Mouse (Mus musculus) CD4-positive, CD25-positive, alpha-beta regulatory T cell, adult 4 months (primary cell): Measurements from ENCODE around the gene Dnmt3b. TPM values are rescaled to one million over a fixed set of nuclear protein-coding genes. Genes with fewer than 3 reads are reported as not detected.
"Not testable (repeated sequence)": the region's sequence is repeated elsewhere in the genome, so short reads cannot be mapped to it uniquely, and the experiment has no call there.

Experiments used
- ATAC-seq: one replicate; pipeline ENCODE4 v1.8.0; 2017
- polyA plus RNA-seq, 2 experiments: library from polyadenylated mRNA; unstranded; fragments of 100-300 nt; shearing (Covaris generic); gene quantifications; one replicate each; pipeline ENCODE4 v1.2.1; 2017

Gene Dnmt3b
- polyA plus RNA-seq, 2 experiments from 2014 or later = 3.6 to 5.7 TPM

- ATAC-seq = no peak
Measured at GRCm38 (mm10) chr2:153713227-153713626, 64.0 kb downstream of the Dnmt3b start.

- ATAC-seq = not testable (repeated sequence)
Measured at GRCm38 (mm10) chr2:153717861-153718260, 68.6 kb downstream of the Dnmt3b start.

GRCm38 (mm10) chr2:153723098-153723497 lies 73.8 kb downstream of the Dnmt3b start:
- ATAC-seq = no peak

GRCm38 (mm10) chr2:153724424-153724823 lies 75.2 kb downstream of the Dnmt3b start:
- no peak for ATAC-seq

GRCm38 (mm10) chr2:153724871-153725270 lies 75.6 kb downstream of the Dnmt3b start:
- ATAC-seq = no peak

- no peak for ATAC-seq
Measured at GRCm38 (mm10) chr2:153725291-153725690, 76.0 kb downstream of the Dnmt3b start.

GRCm38 (mm10) chr2:153734033-153734432 lies 84.8 kb downstream of the Dnmt3b start:
- peak; percentile 71 for ATAC-seq

Other genes starting within 250 kb of the Dnmt3b start
- gene 4930404H24Rik, start 156.7 kb upstream of the Dnmt3b start, polyA plus RNA-seq = not detected
- 1 to 10 TPM; 3.5 to 5.2 TPM for gene Nol4l, start 119.5 kb upstream of the Dnmt3b start, polyA plus RNA-seq
- gene Commd7, start 16.7 kb upstream of the Dnmt3b start, polyA plus RNA-seq = 100 to 1,000 TPM; 106 to 117 TPM
- not detected for gene Dnmt3c, start 47.2 kb downstream of the Dnmt3b start, polyA plus RNA-seq
- 100 to 1,000 TPM; 238 to 257 TPM for gene Mapre1, start 91.8 kb downstream of the Dnmt3b start, polyA plus RNA-seq
- not detected for gene Efcab8, start 130.5 kb downstream of the Dnmt3b start, polyA plus RNA-seq
- not detected for gene Sun5, start 221.6 kb downstream of the Dnmt3b start, polyA plus RNA-seq
- gene Bpifb2, start 225.6 kb downstream of the Dnmt3b start, polyA plus RNA-seq = not detected